Mouse (Mus musculus) heart, embryonic 14.5 days (tissue): ENCODE results near the gene Nt5m. TPM values are rescaled to one million over a fixed set of nuclear protein-coding genes. Genes with fewer than 3 reads are reported as not detected.
A peak's percentile ranks its signal among the peaks of the same experiment; 100 is the strongest.

Source experiments
- ATAC-seq: fragments of 200-750 bp; cut with Nextera tagmentation; 2 replicates; pipeline ENCODE4 v1.8.0; 2017; ENCODE audit warnings: low read depth, moderate TSS enrichment; ENCODE audit not compliant: insufficient number of reproducible peaks, insufficient read depth, low FRiP score
- H3K27ac ChIP-seq, 2 experiments: fragments of 200-500 bp in 1 of 2; fragments of 300-500 bp in 1 of 2; sonication (generic) in 1 of 2; replicated peaks in 1 of 2; 2 replicates each; pipeline ENCODE4 v1.5.1; 2012 to 2014; ENCODE audit warnings: low read depth in 2 of 2, low read length in 2 of 2, control low read depth in 1 of 2, mild to moderate bottlenecking in 1 of 2, mixed read lengths in 1 of 2; ENCODE audit not compliant: control insufficient read depth in 1 of 2, insufficient read depth in 1 of 2
- H3K27me3 ChIP-seq: fragments of 300-500 bp; sonication (generic); 2 replicates; pipeline ENCODE4 v1.6.1; 2014; ENCODE audit warnings: mild to moderate bottlenecking, low read length, control low read depth; ENCODE audit not compliant: control insufficient read depth, insufficient read depth
- H3K36me3 ChIP-seq: fragments of 300-500 bp; sonication (generic); 2 replicates; pipeline ENCODE4 v1.6.1; 2014; ENCODE audit warnings: mild to moderate bottlenecking, control low read depth, low read length, mixed read lengths; ENCODE audit not compliant: control insufficient read depth, insufficient read depth
- H3K4me1 ChIP-seq, 2 experiments: fragments of 200-500 bp in 1 of 2; fragments of 300-500 bp in 1 of 2; sonication (generic) in 1 of 2; 2 replicates each; pipeline ENCODE4 v1.6.1; 2012 to 2014; ENCODE audit warnings: low read length in 2 of 2, control low read depth in 1 of 2, mixed read lengths in 1 of 2; ENCODE audit not compliant: control insufficient read depth in 2 of 2, insufficient read depth in 2 of 2
- H3K4me2 ChIP-seq: fragments of 300-500 bp; sonication (generic); 2 replicates; pipeline ENCODE4 v1.6.1; 2014; ENCODE audit warnings: mild to moderate bottlenecking, low read length
- H3K4me3 ChIP-seq, 2 experiments: fragments of 200-500 bp in 1 of 2; fragments of 300-500 bp in 1 of 2; sonication (generic) in 1 of 2; 2 replicates each; pipeline ENCODE4 v1.5.1; 2012 to 2014; ENCODE audit warnings: low read length in 2 of 2, mild to moderate bottlenecking in 2 of 2, control low read depth in 1 of 2, low read depth in 1 of 2, moderate library complexity in 1 of 2; ENCODE audit not compliant: control insufficient read depth in 1 of 2, insufficient read depth in 1 of 2
- H3K9ac ChIP-seq: fragments of 300-500 bp; sonication (generic); 2 replicates; pipeline ENCODE4 v1.6.1; 2014; ENCODE audit warnings: mild to moderate bottlenecking, low read length
- H3K9me3 ChIP-seq: fragments of 300-500 bp; sonication (generic); 2 replicates; pipeline ENCODE4 v1.6.1; 2016; ENCODE audit warnings: low read length, control low read depth; ENCODE audit not compliant: control insufficient read depth
- WGBS: fragments of 180-500 bp; shearing (Covaris S2); extraction: QIAGEN DNeasy Blood & Tissue Kit; methylation state at CpG from one replicate; pipeline ENCODE4 v1.1.7; 2014; 5-methylcytosine and 5-hydroxymethylcytosine counted together
- polyA plus RNA-seq: library from polyadenylated mRNA; unstranded; fragments of >200 nt; fragmentation: Nextera tagmentation; extraction: Ambion mirVana; gene quantifications from 2 replicates; pipeline ENCODE4 v1.2.1, GENCODE M21; 2014

Nt5m gene
- 38.8 and 40.1 TPM in 2 replicates for polyA plus RNA-seq

GRCm38 (mm10) chr11:59839008-59839458 lies at the start of gene Nt5m:
Gene Nt5m, plus strand, starts transcription at chr11:59839447.
- peak within 1 kb of the TSS; percentile 94 for H3K9ac ChIP-seq
- H3K36me3 ChIP-seq: peaks cover 39% of the 10 kb centered on the region
- ATAC-seq: peak; percentile 97
- peak within 1 kb of the TSS; percentile 95 to 96 for H3K27ac ChIP-seq
- peak within 1 kb of the TSS; percentile 77 for H3K4me2 ChIP-seq
- H3K9me3 ChIP-seq: no peaks in the 10 kb centered on the region
- H3K27me3 ChIP-seq: no peaks in the 10 kb centered on the region
- H3K4me3 ChIP-seq: peak within 1 kb of the TSS; percentile 79 to 82
- H3K4me1 ChIP-seq: peaks cover 0 to 15% of the 10 kb centered on the region in 2 experiments; a peak in 3 of 4 replicates
- under 1% methylated on average over 24 of the region's 24 CpGs for WGBS

- Histone ChIP-seq H3K4me3 (no peak overlapping the region), H3K4me1 (no peaks in the 10 kb centered on the region), H3K27ac (no peak overlapping the region), H3K4me2 (no peak overlapping the region), H3K27me3 (no peaks in the 10 kb centered on the region), H3K36me3 (peaks cover 74% of the 10 kb centered on the region), H3K9ac (no peak overlapping the region), H3K9me3 (no peaks in the 10 kb centered on the region)
- ATAC-seq: no peak
- WGBS: 88% methylated on average over 6 of the region's 6 CpGs
Measured at GRCm38 (mm10) chr11:59793390-59793789, 45.9 kb upstream of the Nt5m start.

- ATAC-seq: no peak
- WGBS: 94% methylated on average over 10 of the region's 10 CpGs
Measured at GRCm38 (mm10) chr11:59800412-59800811, 38.8 kb upstream of the Nt5m start.

GRCm38 (mm10) chr11:59801881-59802280 lies 37.4 kb upstream of the Nt5m start:
- Histone ChIP-seq H3K27me3 (no peaks in the 10 kb centered on the region), H3K36me3 (peaks cover 100% of the 10 kb centered on the region), H3K4me2 (no peak overlapping the region), H3K4me3 (no peak overlapping the region), H3K4me1 (no peaks in the 10 kb centered on the region), H3K9me3 (no peaks in the 10 kb centered on the region), H3K9ac (no peak overlapping the region), H3K27ac (no peak overlapping the region)
- ATAC-seq: no peak
- 95% methylated on average over 8 of the region's 8 CpGs for WGBS

More at GRCm38 (mm10) chr11:59800412-59800811, 38.8 kb upstream of the Nt5m start:
- no peak overlapping the region for H3K4me3 ChIP-seq
- no peaks in the 10 kb centered on the region for H3K27me3 ChIP-seq
- H3K27ac ChIP-seq: no peak overlapping the region
- peaks cover 100% of the 10 kb centered on the region for H3K36me3 ChIP-seq
- no peaks in the 10 kb centered on the region for H3K9me3 ChIP-seq
- no peak overlapping the region for H3K9ac ChIP-seq
- no peak overlapping the region for H3K4me2 ChIP-seq
- H3K4me1 ChIP-seq: no peaks in the 10 kb centered on the region

GRCm38 (mm10) chr11:59803516-59803915 lies 35.7 kb upstream of the Nt5m start:
- H3K4me3 ChIP-seq: no peak overlapping the region
- H3K4me2 ChIP-seq: no peak overlapping the region
- peaks cover 95% of the 10 kb centered on the region for H3K36me3 ChIP-seq
- H3K4me1 ChIP-seq: peaks cover 2 to 3% of the 10 kb centered on the region in 2 experiments; a peak in 3 of 4 replicates
- no peaks in the 10 kb centered on the region for H3K9me3 ChIP-seq
- H3K9ac ChIP-seq: no peak overlapping the region
- no peaks in the 10 kb centered on the region for H3K27me3 ChIP-seq
- H3K27ac ChIP-seq: no peak overlapping the region
- WGBS: 82% methylated on average over 14 of the region's 14 CpGs
- no peak for ATAC-seq

- ATAC-seq: no peak
- H3K4me3 ChIP-seq: no peak overlapping the region
- H3K9me3 ChIP-seq: no peaks in the 10 kb centered on the region
- H3K9ac ChIP-seq: no peak overlapping the region
- no peak overlapping the region for H3K27ac ChIP-seq
- H3K36me3 ChIP-seq: peaks cover 85% of the 10 kb centered on the region
- no peaks in the 10 kb centered on the region for H3K27me3 ChIP-seq
- no peak overlapping the region for H3K4me2 ChIP-seq
- peaks cover 5 to 8% of the 10 kb centered on the region in 2 experiments; a peak in 3 of 4 replicates for H3K4me1 ChIP-seq
- WGBS: 91% methylated on average over 22 of the region's 22 CpGs
Measured at GRCm38 (mm10) chr11:59804409-59805110, 34.7 kb upstream of the Nt5m start.

GRCm38 (mm10) chr11:59805256-59805655 lies 34.0 kb upstream of the Nt5m start:
- Histone ChIP-seq H3K4me1 (peaks cover 5 to 8% of the 10 kb centered on the region in 2 experiments; a peak in 3 of 4 replicates), H3K4me2 (no peak overlapping the region), H3K27me3 (no peaks in the 10 kb centered on the region), H3K9ac (no peak overlapping the region), H3K27ac (no peak overlapping the region), H3K4me3 (no peak overlapping the region), H3K9me3 (no peaks in the 10 kb centered on the region), H3K36me3 (peaks cover 78% of the 10 kb centered on the region)
- 95% methylated on average over 1 of the region's 1 CpGs for WGBS
- no peak for ATAC-seq
